Mouse (Mus musculus): ENCODE results near the gene Sgip1. TPM values are rescaled to one million over a fixed set of nuclear protein-coding genes. Genes with fewer than 3 reads are reported as not detected.

The Sgip1 gene
- polyA plus RNA-seq, 1 experiment: 10.3 TPM

DNA sequence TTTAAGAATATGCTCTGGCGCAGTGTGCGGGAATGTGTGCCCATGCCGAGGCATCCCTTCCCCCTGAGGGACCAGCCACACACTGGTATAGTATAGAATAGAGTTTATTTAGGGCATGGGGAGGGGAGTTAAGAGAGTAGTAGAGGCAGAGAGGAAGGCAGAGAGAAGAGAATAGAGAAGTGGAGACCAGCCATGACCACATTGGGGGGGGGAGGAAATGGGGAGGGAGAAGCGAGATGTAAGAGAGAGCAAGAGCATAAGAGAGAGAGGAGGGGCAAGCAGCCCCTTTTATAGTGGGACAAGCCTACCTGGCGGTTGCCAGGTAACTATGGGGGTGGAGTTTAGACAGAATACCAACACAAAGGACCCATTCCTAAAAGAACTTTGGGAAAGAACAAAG lies 218.3 kb downstream of the Sgip1 start:
- no peak for TF ChIP-seq CTCF (IDR thresholded peaks at IDR 0.05; ENCODE audit: control insufficient read depth, insufficient read depth, insufficient replicate concordance, low read depth, low read length)
- no peak; the same call in 1 of the 2 replicates for TF ChIP-seq POLR2A (IDR thresholded peaks at IDR 0.05; ENCODE audit: control insufficient read depth, low read depth, low read length)
- peak overlapping the region; percentile 20 for H3K4me3 ChIP-seq (ENCODE audit: control insufficient read depth, low read depth, low read length)

DNA sequence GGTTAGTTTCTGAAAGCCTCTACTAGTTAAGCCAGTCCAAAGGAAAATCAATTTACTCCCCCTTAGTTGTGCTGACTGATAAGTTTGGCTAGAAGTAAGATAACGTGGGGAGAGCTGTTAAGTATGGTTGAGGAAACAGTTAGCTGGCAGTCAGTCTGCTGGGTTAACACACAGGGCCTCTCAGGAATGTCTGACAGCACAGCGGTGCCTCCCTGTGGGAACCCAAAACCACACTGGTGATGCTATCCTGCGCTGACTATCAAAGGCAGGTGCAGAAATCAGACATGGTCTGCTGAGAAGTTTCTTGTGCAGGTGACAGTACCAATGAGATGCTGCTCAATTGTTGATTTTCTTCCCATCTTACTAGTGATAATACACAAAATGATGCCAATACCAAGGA lies 223.1 kb downstream of the Sgip1 start:
- Histone ChIP-seq H3K4me1 (ENCODE audit: control insufficient read depth, insufficient read depth, low read length) (peaks cover 2% of the 10 kb centered on the region), H3K27ac (ENCODE audit: control insufficient read depth, insufficient read depth, low read depth, low read length) (no peak overlapping the region), H3K36me3 (ENCODE audit: control insufficient read depth, insufficient read depth, low read length) (no peaks in the 10 kb centered on the region), H3K27me3 (ENCODE audit: control insufficient read depth, insufficient read depth, low read length) (no peaks in the 10 kb centered on the region), H3K4me3 (ENCODE audit: control insufficient read depth, low read depth, low read length) (no peak overlapping the region)
- TF ChIP-seq POLR2A (IDR thresholded peaks at IDR 0.05; ENCODE audit: control insufficient read depth, low read depth, low read length): no peak
- TF ChIP-seq CTCF (IDR thresholded peaks at IDR 0.05; ENCODE audit: control insufficient read depth, insufficient read depth, insufficient replicate concordance, low read depth, low read length): no peak

More for the DNA sequence above, 218.3 kb downstream of the Sgip1 start:
- Histone ChIP-seq H3K27me3 (ENCODE audit: control insufficient read depth, insufficient read depth, low read length) (no peaks in the 10 kb centered on the region), H3K4me1 (ENCODE audit: control insufficient read depth, insufficient read depth, low read length) (peaks cover 6% of the 10 kb centered on the region), H3K27ac (ENCODE audit: control insufficient read depth, insufficient read depth, low read depth, low read length) (no peak overlapping the region), H3K36me3 (ENCODE audit: control insufficient read depth, insufficient read depth, low read length) (no peaks in the 10 kb centered on the region)

DNA sequence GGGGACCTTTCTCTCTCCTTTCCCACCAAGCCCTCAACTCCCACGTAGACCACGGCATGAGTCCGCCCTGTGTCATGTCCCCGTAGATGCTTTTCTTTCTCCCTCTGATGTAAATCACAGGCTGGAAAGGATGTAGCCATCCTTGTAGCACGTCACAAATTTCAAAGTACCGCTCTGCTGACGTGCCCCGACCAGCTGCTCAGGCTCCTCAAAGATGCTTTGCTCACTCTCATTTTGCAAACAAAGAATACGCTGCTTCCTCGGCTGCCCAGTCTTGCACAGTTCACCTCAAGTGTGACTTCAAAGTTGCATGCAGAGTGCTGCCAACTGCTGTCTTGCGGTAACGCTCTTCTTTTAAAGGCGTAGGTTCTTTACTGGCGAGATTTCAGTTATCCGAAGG lies 226.7 kb downstream of the Sgip1 start:
- Histone ChIP-seq H3K27ac (ENCODE audit: control insufficient read depth, insufficient read depth, low read depth, low read length) (no peak overlapping the region), H3K27me3 (ENCODE audit: control insufficient read depth, insufficient read depth, low read length) (no peaks in the 10 kb centered on the region), H3K36me3 (ENCODE audit: control insufficient read depth, insufficient read depth, low read length) (no peaks in the 10 kb centered on the region), H3K4me1 (ENCODE audit: control insufficient read depth, insufficient read depth, low read length) (peaks cover 2% of the 10 kb centered on the region), H3K4me3 (ENCODE audit: control insufficient read depth, low read depth, low read length) (no peak overlapping the region)
- TF ChIP-seq POLR2A (IDR thresholded peaks at IDR 0.05; ENCODE audit: control insufficient read depth, low read depth, low read length) (no peak), CTCF (IDR thresholded peaks at IDR 0.05; ENCODE audit: control insufficient read depth, insufficient read depth, insufficient replicate concordance, low read depth, low read length) (no peak)

DNA sequence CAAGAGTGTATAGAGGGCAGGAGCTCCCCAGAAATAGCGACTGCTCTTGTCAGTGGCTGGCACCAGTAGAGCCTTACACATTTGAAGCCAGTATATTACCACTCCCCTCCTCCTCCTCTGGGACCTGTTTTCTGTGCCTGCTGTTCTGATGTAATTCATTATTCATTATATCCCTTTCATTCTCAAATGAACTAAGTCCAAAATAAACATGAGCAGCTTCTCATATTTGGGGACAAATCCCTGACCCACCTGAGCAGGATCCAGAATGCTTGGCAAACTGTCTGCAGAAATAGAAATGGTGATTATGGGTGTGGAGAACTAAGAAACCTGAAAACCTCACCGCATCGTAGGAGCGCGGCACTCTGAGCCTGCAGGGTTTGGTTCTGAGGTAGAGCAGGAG lies 228.5 kb downstream of the Sgip1 start:
- peaks cover 2% of the 10 kb centered on the region for H3K4me1 ChIP-seq (ENCODE audit: control insufficient read depth, insufficient read depth, low read length)
- TF ChIP-seq CTCF (IDR thresholded peaks at IDR 0.05; ENCODE audit: control insufficient read depth, insufficient read depth, insufficient replicate concordance, low read depth, low read length) (no peak), POLR2A (IDR thresholded peaks at IDR 0.05; ENCODE audit: control insufficient read depth, low read depth, low read length) (no peak)

DNA sequence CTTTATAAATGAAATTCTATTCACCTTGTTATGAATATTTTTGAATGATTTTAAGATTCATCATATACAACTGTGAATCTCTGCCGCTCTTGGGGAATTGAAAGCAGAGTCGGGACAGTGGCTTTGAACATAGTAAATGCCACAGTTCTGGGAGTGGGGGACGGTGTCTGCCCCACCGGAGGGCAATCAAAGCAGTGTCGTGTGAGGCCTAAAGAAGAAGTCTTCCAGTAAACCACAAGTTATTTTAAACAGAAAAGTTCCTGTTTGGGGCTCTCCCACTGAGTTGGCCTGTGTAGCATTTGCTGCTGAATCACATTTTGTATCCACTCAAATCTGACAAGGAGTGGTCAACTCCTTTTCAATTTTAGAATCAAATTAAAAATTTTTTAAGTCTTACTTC lies 230.1 kb downstream of the Sgip1 start:
- Histone ChIP-seq H3K4me3 (ENCODE audit: control insufficient read depth, low read depth, low read length) (no peak overlapping the region), H3K36me3 (ENCODE audit: control insufficient read depth, insufficient read depth, low read length) (no peaks in the 10 kb centered on the region), H3K4me1 (ENCODE audit: control insufficient read depth, insufficient read depth, low read length) (no peaks in the 10 kb centered on the region), H3K27ac (ENCODE audit: control insufficient read depth, insufficient read depth, low read depth, low read length) (no peak overlapping the region), H3K27me3 (ENCODE audit: control insufficient read depth, insufficient read depth, low read length) (no peaks in the 10 kb centered on the region)
- TF ChIP-seq CTCF (IDR thresholded peaks at IDR 0.05; ENCODE audit: control insufficient read depth, insufficient read depth, insufficient replicate concordance, low read depth, low read length) (no peak), POLR2A (IDR thresholded peaks at IDR 0.05; ENCODE audit: control insufficient read depth, low read depth, low read length) (no peak)

More for the DNA sequence above, 228.5 kb downstream of the Sgip1 start:
- Histone ChIP-seq H3K27me3 (ENCODE audit: control insufficient read depth, insufficient read depth, low read length) (no peaks in the 10 kb centered on the region), H3K4me3 (ENCODE audit: control insufficient read depth, low read depth, low read length) (no peak overlapping the region), H3K36me3 (ENCODE audit: control insufficient read depth, insufficient read depth, low read length) (no peaks in the 10 kb centered on the region), H3K27ac (ENCODE audit: control insufficient read depth, insufficient read depth, low read depth, low read length) (no peak overlapping the region)

DNA sequence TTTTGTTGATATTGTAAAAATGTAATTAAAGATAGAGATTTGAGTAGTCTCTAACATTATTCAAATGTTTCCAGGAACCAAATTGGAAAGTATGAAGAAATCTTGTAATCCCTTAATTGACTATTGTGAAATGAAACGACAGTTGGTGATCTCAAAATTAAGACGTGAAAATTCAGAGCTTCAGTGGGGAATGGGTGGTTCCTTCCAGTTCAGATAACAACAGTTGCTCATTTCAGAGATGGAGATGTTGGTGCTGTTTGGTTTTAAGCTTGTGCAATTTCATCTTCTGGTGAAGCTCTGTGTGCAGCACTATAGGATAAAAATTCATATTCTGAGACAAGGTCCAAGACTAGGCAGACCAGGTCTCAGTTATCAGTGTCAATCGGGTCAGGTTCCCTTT lies 231.0 kb downstream of the Sgip1 start:
- Histone ChIP-seq H3K27ac (ENCODE audit: control insufficient read depth, insufficient read depth, low read depth, low read length) (no peak overlapping the region), H3K4me3 (ENCODE audit: control insufficient read depth, low read depth, low read length) (no peak overlapping the region), H3K36me3 (ENCODE audit: control insufficient read depth, insufficient read depth, low read length) (no peaks in the 10 kb centered on the region), H3K27me3 (ENCODE audit: control insufficient read depth, insufficient read depth, low read length) (no peaks in the 10 kb centered on the region), H3K4me1 (ENCODE audit: control insufficient read depth, insufficient read depth, low read length) (no peaks in the 10 kb centered on the region)
- no peak for TF ChIP-seq CTCF (IDR thresholded peaks at IDR 0.05; ENCODE audit: control insufficient read depth, insufficient read depth, insufficient replicate concordance, low read depth, low read length)
- TF ChIP-seq POLR2A (IDR thresholded peaks at IDR 0.05; ENCODE audit: control insufficient read depth, low read depth, low read length): no peak

DNA sequence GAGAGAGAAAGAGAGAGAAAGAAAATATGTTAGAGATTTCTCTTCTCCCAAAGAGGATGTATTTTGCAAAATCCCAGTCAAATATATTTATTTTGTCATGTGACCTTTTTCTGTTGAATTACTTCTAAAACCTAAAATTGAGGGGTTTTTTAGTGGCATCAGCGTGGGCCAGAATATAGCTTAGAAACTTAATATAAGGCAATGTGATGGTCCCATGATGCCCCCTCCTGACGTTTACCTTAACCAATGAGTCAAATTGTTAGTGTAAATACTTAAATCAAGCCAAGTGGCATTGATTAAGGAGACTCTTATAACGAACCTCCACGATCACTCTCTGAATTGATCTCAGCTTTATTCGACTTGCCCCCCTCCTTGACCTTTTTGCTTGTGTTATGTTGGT lies 233.1 kb downstream of the Sgip1 start:
- no peak overlapping the region for H3K27ac ChIP-seq (ENCODE audit: control insufficient read depth, insufficient read depth, low read depth, low read length)
- no peaks in the 10 kb centered on the region for H3K27me3 ChIP-seq (ENCODE audit: control insufficient read depth, insufficient read depth, low read length)
- TF ChIP-seq CTCF (IDR thresholded peaks at IDR 0.05; ENCODE audit: control insufficient read depth, insufficient read depth, insufficient replicate concordance, low read depth, low read length) (no peak), POLR2A (IDR thresholded peaks at IDR 0.05; ENCODE audit: control insufficient read depth, low read depth, low read length) (no peak)
- H3K4me3 ChIP-seq (ENCODE audit: control insufficient read depth, low read depth, low read length): no peak overlapping the region
- no peaks in the 10 kb centered on the region for H3K36me3 ChIP-seq (ENCODE audit: control insufficient read depth, insufficient read depth, low read length)
- H3K4me1 ChIP-seq (ENCODE audit: control insufficient read depth, insufficient read depth, low read length): no peaks in the 10 kb centered on the region; the same call in 1 of the 2 replicates

All from testis, adult 2 months (tissue).